8 mouse cellular contexts compared by ENCODE assay signal in genomic region chr15:89140048-89140658, GRCm38 (mm10). TPM values are rescaled to one million over a fixed set of nuclear protein-coding genes. Genes with fewer than 3 reads are reported as not detected.
DNase-seq lines count a peak whose midpoint lies in the region; ATAC-seq and TF ChIP-seq lines count a peak whose summit lies in the region.

No protein-coding gene starts in this region.

- H3K9me3 ChIP-seq in liver, postnatal 0 days (ENCODE audit: low read length): no peaks in the 10 kb centered on the region

- H3K9ac ChIP-seq in liver, postnatal 0 days (replicated peaks): peak overlapping the region; percentile 30; the same call in 1 of the 2 replicates

- H3K36me3 ChIP-seq in kidney, adult 2 months (ENCODE audit: control insufficient read depth, insufficient read depth, low read length): no peaks in the 10 kb centered on the region
- no peaks in the 10 kb centered on the region for H3K36me3 ChIP-seq in liver, postnatal 0 days (replicated peaks; ENCODE audit: insufficient read depth, low read length)

- 1% methylated on average over 53 of the region's 53 CpGs for whole genome bisulfite sequencing in kidney, adult 2 months
- under 1% methylated on average over 50 of the region's 53 CpGs for WGBS in liver, postnatal 0 days (ENCODE audit: insufficient replicate concordance)

- no peaks in the 10 kb centered on the region for H3K4me1 ChIP-seq in kidney, adult 2 months (ENCODE audit: control insufficient read depth, insufficient read depth, low read length)
- peaks cover 12% of the 10 kb centered on the region for H3K4me1 ChIP-seq in liver, postnatal 0 days (ENCODE audit: insufficient read depth)

- H3K4me3 ChIP-seq in kidney, adult 2 months (ENCODE audit: insufficient read depth, low read depth, low read length): peak overlapping the region; percentile 65
- peak overlapping the region; percentile 47 for H3K4me3 ChIP-seq in liver, postnatal 0 days (ENCODE audit: low read depth, low read length)

- peak; percentile 44 for DNase-seq in ovary, postnatal 36 days (ENCODE audit: low spot score)
- DNase-seq in ovary, postnatal 14 days (ENCODE audit: low spot score): no peak
- DNase-seq in embryo, embryonic 10.5 days (ENCODE audit: low spot score): peak; percentile 61
- peak; percentile 72 for DNase-seq in heart, adult 8-10 months (ENCODE audit: low spot score)
- DNase-seq in kidney, adult 2 months: peak; percentile 53
- DNase-seq in liver, postnatal 0 days: no peak
- peak; percentile 49 for DNase-seq in retina, embryonic 14.5 days (ENCODE audit: low spot score)
- no peak for DNase-seq in spleen, postnatal 14 days (ENCODE audit: low spot score in 2 of 2)

- ATAC-seq in liver, postnatal 0 days: peak; percentile 23; the same call in 1 of the 2 replicates

- H3K27ac ChIP-seq in kidney, adult 2 months (ENCODE audit: insufficient read depth, low read depth, low read length): peak overlapping the region; percentile 36
- no peak overlapping the region for H3K27ac ChIP-seq in liver, postnatal 0 days (ENCODE audit: low read depth)

- TF ChIP-seq CTCF in kidney, adult 2 months (conservative IDR thresholded peaks at IDR 0.05; ENCODE audit: insufficient read depth, insufficient read length, low read depth, low read length): no peak
- TF ChIP-seq CTCF in liver, postnatal 0 days (IDR thresholded peaks at IDR 0.05; ENCODE audit: low read depth): no peak

- no peaks in the 10 kb centered on the region for H3K27me3 ChIP-seq in kidney, adult 2 months (replicated peaks; ENCODE audit: control insufficient read depth, insufficient read depth, low read length)
- H3K27me3 ChIP-seq in liver, postnatal 0 days (ENCODE audit: insufficient read depth, low read length): peaks cover 75% of the 10 kb centered on the region

- peak overlapping the region; percentile 67 for H3K4me2 ChIP-seq in liver, postnatal 0 days (ENCODE audit: low read depth, low read length)

- no peak for TF ChIP-seq POLR2A in kidney, adult 2 months (IDR thresholded peaks at IDR 0.05; ENCODE audit: low read depth, low read length)

- no peak for TF ChIP-seq EP300 in liver, postnatal 0 days (IDR thresholded peaks at IDR 0.05; ENCODE audit: low read depth)

RNA-seq across cellular contexts. Expression of gene Mapk12, which starts 0.3 kb away (rescaled TPM):
- 10 to 100 TPM; 21.1 to 31.4 (median 28.0) TPM for total RNA-seq in heart, adult 8-10 months (2022)
- polyA plus RNA-seq in kidney, adult 2 months (2012; rRNA removed): 12.7 and 13.9 TPM in 2 replicates
- polyA plus RNA-seq in liver, postnatal 0 days (2015; fragmentation: Nextera tagmentation; extraction: Ambion mirVana): 2.1 and 2.4 TPM in 2 replicates

RNA-seq across cellular contexts. Expression of gene Mapk11, which starts 9.3 kb away (rescaled TPM):
- total RNA-seq in heart, adult 8-10 months (2022): 1 to 10 TPM; 1.1 to 2.8 (median 2.7) TPM
- 6.0 and 7.9 TPM in 2 replicates for polyA plus RNA-seq in kidney, adult 2 months (2012; rRNA removed)
- polyA plus RNA-seq in liver, postnatal 0 days (2015; fragmentation: Nextera tagmentation; extraction: Ambion mirVana): 0.66 and 0.81 TPM in 2 replicates

RNA-seq across cellular contexts. Expression of gene Hdac10, which starts 11.7 kb away (rescaled TPM):
- 1 to 10 TPM; 5.8 to 9.5 (median 6.9) TPM for total RNA-seq in heart, adult 8-10 months (2022)
- 26.5 and 27.7 TPM in 2 replicates for polyA plus RNA-seq in kidney, adult 2 months (2012; rRNA removed)
- 4.9 and 6.3 TPM in 2 replicates for polyA plus RNA-seq in liver, postnatal 0 days (2015; fragmentation: Nextera tagmentation; extraction: Ambion mirVana)

RNA-seq across cellular contexts. Expression of gene Tubgcp6, which starts 17.2 kb away (rescaled TPM):
- total RNA-seq in heart, adult 8-10 months (2022): 10 to 100 TPM in 1 of 4 experiments, 1 to 10 TPM in 3; 8.2 to 11.6 (median 9.0) TPM
- polyA plus RNA-seq in kidney, adult 2 months (2012; rRNA removed): 17.2 and 24.4 TPM in 2 replicates
- 3.1 and 3.3 TPM in 2 replicates for polyA plus RNA-seq in liver, postnatal 0 days (2015; fragmentation: Nextera tagmentation; extraction: Ambion mirVana)

RNA-seq across cellular contexts. Expression of gene Plxnb2, which starts 40.4 kb away (rescaled TPM):
- total RNA-seq in heart, adult 8-10 months (2022): 100 to 1,000 TPM in 2 of 4 experiments, 10 to 100 TPM in 2; 92.5 to 104 (median 99.6) TPM
- 288 and 297 TPM in 2 replicates for polyA plus RNA-seq in kidney, adult 2 months (2012; rRNA removed)
- polyA plus RNA-seq in liver, postnatal 0 days (2015; fragmentation: Nextera tagmentation; extraction: Ambion mirVana): 27.2 and 29.7 TPM in 2 replicates

Comparison
In these comparisons a context has a peak if more than half of its experiments do, and no peak if none do; other contexts are left out.
1. DNase-seq: peak in ovary, postnatal 36 days (single experiment), embryo, embryonic 10.5 days (single experiment), heart, adult 8-10 months (single experiment), kidney, adult 2 months (single experiment) and retina, embryonic 14.5 days (single experiment); none in ovary, postnatal 14 days (single experiment), liver, postnatal 0 days (single experiment) and spleen, postnatal 14 days (0 of 2).